Mouse (Mus musculus) C2C12 (cell line): ENCODE results near the gene Rnf5.

Source experiments
- CTCF ChIP-seq: IDR thresholded peaks from one replicate; pipeline ENCODE4 v1.5.1; 2011; ENCODE audit not compliant: control insufficient read depth, insufficient read depth, insufficient read length
- MAX ChIP-seq: IDR thresholded peaks from one replicate; pipeline ENCODE4 v1.6.1; 2011; ENCODE audit warnings: mild to moderate bottlenecking, control low read depth
- MYOG ChIP-seq: IDR thresholded peaks from one replicate; pipeline ENCODE4 v1.6.1; 2011; ENCODE audit not compliant: control insufficient read depth, insufficient read length; ENCODE audit errors: extremely low read depth
- USF1 ChIP-seq: IDR thresholded peaks from one replicate; pipeline ENCODE4 v1.6.1; 2011; ENCODE audit warnings: low read depth, mild to moderate bottlenecking, control low read depth, moderate library complexity

DNA sequence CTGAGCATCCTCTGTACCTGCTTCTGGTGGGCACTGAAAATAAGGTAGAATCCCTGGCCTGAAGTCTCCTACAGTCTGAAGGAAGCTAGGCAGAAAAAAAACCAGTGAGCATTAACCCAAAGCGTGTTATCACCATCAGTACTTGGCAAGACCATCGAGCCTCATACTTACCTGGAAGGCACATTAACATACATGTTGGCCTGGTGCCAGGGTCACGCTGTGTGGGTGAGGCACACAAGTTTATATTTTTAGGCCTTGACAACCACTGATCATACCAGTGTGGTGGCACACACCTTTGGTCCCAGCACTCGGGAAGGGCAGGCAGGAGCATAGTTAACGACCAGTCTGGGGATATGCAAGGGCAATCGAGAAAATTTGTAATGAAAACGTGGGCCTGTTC lies 4.5 kb upstream of the Rnf5 start:
- TF ChIP-seq CTCF (no peak), MAX (no peak), USF1 (no peak), MYOG (no peak)
